Mouse (Mus musculus) cerebellum, postnatal 36 days (tissue): ENCODE measurements around the gene Ccpg1os.
A peak's percentile ranks its signal among the peaks of the same experiment; 100 is the strongest.

Experiments used
- DNase-seq, 2 experiments: peaks; one replicate each; pipeline ENCODE4 v3.0.0; 2021 to 2022; ENCODE audit warnings: mixed read lengths in 2 of 2

Gene Ccpg1os

GRCm38 (mm10) chr9:72975242-72975641, 9.9 kb downstream of the Ccpg1os start:
- no peak for DNase-seq

- no peak for DNase-seq
Measured at GRCm38 (mm10) chr9:72974734-72975133, 10.4 kb downstream of the Ccpg1os start.

GRCm38 (mm10) chr9:72972984-72973383, 12.2 kb downstream of the Ccpg1os start:
- DNase-seq, result no peak

GRCm38 (mm10) chr9:72972435-72972834, 12.7 kb downstream of the Ccpg1os start:
- no peak for DNase-seq

- DNase-seq, result no peak
Measured at GRCm38 (mm10) chr9:72969874-72970273, 15.3 kb downstream of the Ccpg1os start.

GRCm38 (mm10) chr9:72968349-72969061, 16.7 kb downstream of the Ccpg1os start:
- DNase-seq, result peak; percentile 31 to 46

- DNase-seq, result no peak
Measured at GRCm38 (mm10) chr9:72961959-72962358, 23.2 kb downstream of the Ccpg1os start.

- DNase-seq, result no peak
Measured at GRCm38 (mm10) chr9:72961346-72961745, 23.8 kb downstream of the Ccpg1os start.

- DNase-seq, result peak; percentile 59 to 68
Measured at GRCm38 (mm10) chr9:72958521-72959450, 26.4 kb downstream of the Ccpg1os start, which contains the start of the genes Dyx1c1 and Gm44503. Gene Dyx1c1, plus strand, starts transcription at chr9:72958785. Gene Gm44503, plus strand, starts transcription at chr9:72958852.

GRCm38 (mm10) chr9:72955546-72955945, 29.6 kb downstream of the Ccpg1os start:
- peak; percentile 40 to 45 for DNase-seq

GRCm38 (mm10) chr9:72954746-72955145, 30.4 kb downstream of the Ccpg1os start:
- DNase-seq, result no peak

GRCm38 (mm10) chr9:72949572-72949971, 35.6 kb downstream of the Ccpg1os start:
- no peak for DNase-seq

GRCm38 (mm10) chr9:72947010-72947409, 38.2 kb downstream of the Ccpg1os start:
- DNase-seq, result no peak

GRCm38 (mm10) chr9:72944286-72944685, 40.9 kb downstream of the Ccpg1os start:
- DNase-seq, result no peak

- DNase-seq, result no peak
Measured at GRCm38 (mm10) chr9:72943424-72943823, 41.8 kb downstream of the Ccpg1os start.

GRCm38 (mm10) chr9:72936301-72936700, 48.9 kb downstream of the Ccpg1os start:
- DNase-seq, result no peak

GRCm38 (mm10) chr9:72935309-72935708, 49.9 kb downstream of the Ccpg1os start:
- no peak for DNase-seq

- no peak for DNase-seq
Measured at GRCm38 (mm10) chr9:72931166-72931790, 53.9 kb downstream of the Ccpg1os start.
